ENCODE assay signal across 12 mouse cellular contexts in genomic region chr11:70162336-70162735, GRCm38 (mm10). TPM values are rescaled to one million over a fixed set of nuclear protein-coding genes. Genes with fewer than 3 reads are reported as not detected.
"Had no signal": no experiment of that assay in that cellular context is flagged by ENCODE, and none has a peak within 500 bp of the region (broad histone marks: within the 10 kb centered on the region; RNA-seq: fewer than 3 reads in every experiment).

No protein-coding gene starts in this region.

- DNase-seq: liver; liver, embryonic 13.5 days; liver, postnatal 0 days; retina, postnatal 1 day; right cerebral cortex, adult 18-20 months; right cerebral cortex, postnatal 25 days; right cerebral cortex, postnatal 4 days; spleen, adult 18-20 months; thymus, adult 2 months; thymus, postnatal 25 days; thymus, postnatal 4 days had no signal

RNA-seq across cellular contexts. Expression of gene Slc16a11, which starts 50.2 kb away (rescaled TPM):
- total RNA-seq: megakaryocyte progenitor cell, adult 5-6 weeks had no signal
